Mouse (Mus musculus): ENCODE measurements around the gene Uchl3. TPM values are rescaled to one million over a fixed set of nuclear protein-coding genes. Genes with fewer than 3 reads are reported as not detected.
A peak's percentile ranks its signal among the peaks of the same experiment; 100 is the strongest.

The Uchl3 gene
- polyA plus RNA-seq, 1 experiment from 2014 or later, result 170 TPM

DNA sequence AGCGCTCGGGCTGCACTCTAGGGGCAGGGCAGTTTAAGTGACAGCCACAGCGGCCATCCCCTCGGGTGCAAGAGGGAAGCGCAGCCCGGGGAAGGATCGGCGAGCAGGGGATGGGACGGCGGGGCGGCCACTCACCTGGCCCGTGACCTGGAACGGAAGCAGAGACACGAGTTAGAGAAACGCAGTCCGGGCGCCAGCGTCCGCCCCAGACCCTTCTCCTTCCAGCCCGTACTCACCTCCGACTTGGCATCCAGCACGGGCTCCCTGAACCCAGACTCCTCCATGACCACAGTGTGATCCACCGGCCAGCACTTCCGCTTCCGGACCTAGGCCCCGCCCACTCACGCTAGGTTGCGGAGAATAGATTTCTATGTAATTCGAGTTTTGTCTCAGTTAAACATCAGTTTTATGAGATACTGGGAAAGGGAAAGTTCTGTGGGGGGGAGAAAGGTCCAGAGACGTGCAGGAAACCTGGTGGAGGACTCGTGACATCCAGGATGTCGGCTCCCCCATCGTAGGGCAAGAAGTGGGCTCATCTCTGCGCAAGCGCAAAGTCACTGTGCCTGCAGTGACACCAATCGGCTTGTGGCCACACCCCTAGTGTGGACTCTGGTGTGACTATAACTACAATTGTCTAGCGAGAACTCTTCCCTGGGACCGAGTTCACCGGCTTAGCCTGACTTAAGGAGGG, 13.5 kb upstream of the Uchl3 start, which contains the start of gene Commd6:
Commd6 (minus strand) TSS at position 534 of the 691 bp plus-strand sequence.
- under 1% methylated on average over 39 of the region's 39 CpGs for WGBS
- H3K4me3 ChIP-seq, result peak within 1 kb of the TSS; percentile 82
- H3K27ac ChIP-seq (replicated peaks), result peak within 1 kb of the TSS; percentile 95
- peak; percentile 90 for DNase-seq (ENCODE audit: low spot score)
- H3K4me1 ChIP-seq, result peaks cover 12% of the 10 kb centered on the region
- H3K36me3 ChIP-seq, result peaks cover 5% of the 10 kb centered on the region
- H3K9me3 ChIP-seq (replicated peaks), result no peaks in the 10 kb centered on the region
- no peaks in the 10 kb centered on the region for H3K27me3 ChIP-seq (ENCODE audit: low read depth, poor library complexity, severe bottlenecking)

DNA sequence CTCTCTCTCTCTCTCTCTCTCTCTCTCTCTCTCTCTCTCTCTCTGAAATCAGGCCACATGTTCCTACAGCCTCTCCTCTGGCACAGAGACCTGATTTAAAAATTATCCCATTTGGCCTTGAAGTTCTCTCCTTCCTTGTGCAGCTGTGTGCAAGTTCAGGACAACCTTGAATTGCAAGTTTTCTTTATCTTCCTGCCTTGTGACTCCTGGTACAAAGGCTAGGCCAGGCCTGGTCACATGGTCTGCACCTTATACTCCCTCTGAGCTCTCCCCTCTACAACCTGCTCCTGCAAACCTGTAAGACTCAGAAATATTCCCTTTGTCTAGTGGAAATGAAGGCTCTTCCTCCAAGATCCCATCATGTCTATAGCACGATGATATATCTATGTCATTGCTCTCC, 8.8 kb upstream of the Uchl3 start:
- no peak for DNase-seq (ENCODE audit: low spot score)
- no peak overlapping the region for H3K27ac ChIP-seq (replicated peaks)
- no peaks in the 10 kb centered on the region for H3K27me3 ChIP-seq (ENCODE audit: low read depth, poor library complexity, severe bottlenecking)
- H3K9me3 ChIP-seq (replicated peaks), result no peaks in the 10 kb centered on the region
- WGBS, result 90% methylated on average over 1 of the region's 1 CpGs
- H3K36me3 ChIP-seq, result no peaks in the 10 kb centered on the region
- H3K4me1 ChIP-seq, result peaks cover under 1% of the 10 kb centered on the region; the same call in 1 of the 2 replicates
- no peak overlapping the region for H3K4me3 ChIP-seq

DNA sequence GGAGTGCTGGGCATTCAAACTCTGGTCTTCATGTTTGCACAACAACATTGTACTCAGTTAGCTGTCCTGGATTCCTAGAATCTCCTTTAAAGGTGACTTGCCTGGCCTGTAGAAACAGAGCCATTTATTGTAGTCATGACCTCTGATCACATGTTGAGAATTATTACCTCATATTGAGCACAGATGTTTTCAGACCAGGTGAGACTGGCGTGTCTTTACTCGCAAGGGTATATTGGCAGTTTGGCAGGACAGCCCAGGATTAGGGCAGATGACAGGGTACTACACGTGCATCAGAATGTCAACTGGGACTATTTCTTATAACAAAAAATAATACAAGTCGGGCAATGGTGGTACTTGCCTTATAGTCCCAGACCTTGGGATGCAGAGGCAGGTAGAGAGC, 3.2 kb upstream of the Uchl3 start:
- no peaks in the 10 kb centered on the region for H3K9me3 ChIP-seq (replicated peaks)
- no peak overlapping the region for H3K27ac ChIP-seq (replicated peaks)
- H3K36me3 ChIP-seq, result no peaks in the 10 kb centered on the region
- H3K4me3 ChIP-seq, result no peak overlapping the region
- 90% methylated on average over 4 of the region's 4 CpGs for WGBS
- H3K4me1 ChIP-seq, result peaks cover 14% of the 10 kb centered on the region
- no peak for DNase-seq (ENCODE audit: low spot score)
- no peaks in the 10 kb centered on the region for H3K27me3 ChIP-seq (ENCODE audit: low read depth, poor library complexity, severe bottlenecking)

DNA sequence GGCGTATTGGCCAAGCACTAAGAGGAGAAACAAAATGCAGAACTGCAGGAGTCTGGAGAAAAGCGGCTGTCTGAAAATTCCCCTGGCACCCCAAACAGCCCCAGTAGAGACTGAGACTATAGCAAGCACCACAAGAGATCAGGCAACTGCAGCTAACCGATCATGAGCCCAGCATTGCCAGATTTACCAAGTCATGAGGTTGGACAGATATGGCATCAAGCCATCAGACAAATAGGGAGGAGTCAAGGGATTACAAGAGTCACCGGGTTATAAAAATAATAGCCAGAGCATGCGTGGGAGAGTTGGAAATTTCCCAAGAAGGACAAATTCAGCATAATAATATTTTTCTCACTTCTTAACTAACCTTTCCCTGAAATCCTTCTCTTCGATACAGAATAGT, 1.2 kb upstream of the Uchl3 start:
- no peak for DNase-seq (ENCODE audit: low spot score)
- H3K4me3 ChIP-seq, result no peak overlapping the region

DNA sequence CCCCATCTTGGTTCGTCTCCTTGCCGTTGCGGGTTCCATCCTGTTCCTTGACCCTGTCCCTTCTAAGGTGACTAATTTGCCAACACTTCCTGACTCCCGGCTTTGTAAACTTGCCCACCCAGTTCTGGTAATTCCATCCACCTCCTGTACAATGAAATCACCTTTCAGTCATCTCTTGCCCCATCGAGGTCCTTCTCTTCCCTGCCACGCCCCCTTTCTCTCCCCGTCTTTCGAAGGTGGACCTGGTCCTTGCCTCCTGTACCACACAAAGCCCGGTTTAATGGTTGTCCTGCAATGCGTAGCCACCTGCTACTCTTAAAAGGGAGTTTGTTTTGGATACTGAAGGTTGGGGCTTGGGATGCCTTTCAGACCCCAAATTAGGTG, 751 bp downstream of the Uchl3 start:
- WGBS, result 3% methylated on average over 10 of the region's 10 CpGs
- Histone ChIP-seq H3K27me3 (ENCODE audit: low read depth, poor library complexity, severe bottlenecking) (no peaks in the 10 kb centered on the region), H3K4me1 (peaks cover 14% of the 10 kb centered on the region), H3K27ac (replicated peaks) (peak overlapping the region; percentile 98), H3K9me3 (replicated peaks) (no peaks in the 10 kb centered on the region), H3K4me3 (peak overlapping the region; percentile 92), H3K36me3 (peaks cover 7% of the 10 kb centered on the region; the same call in 1 of the 2 replicates)
- DNase-seq (ENCODE audit: low spot score), result no peak

More for the DNA sequence above, 1.2 kb upstream of the Uchl3 start:
- WGBS, result 94% methylated on average over 6 of the region's 6 CpGs
- Histone ChIP-seq H3K27ac (replicated peaks) (no peak overlapping the region), H3K9me3 (replicated peaks) (no peaks in the 10 kb centered on the region), H3K27me3 (ENCODE audit: low read depth, poor library complexity, severe bottlenecking) (no peaks in the 10 kb centered on the region), H3K4me1 (peaks cover 14% of the 10 kb centered on the region), H3K36me3 (no peaks in the 10 kb centered on the region)

DNA sequence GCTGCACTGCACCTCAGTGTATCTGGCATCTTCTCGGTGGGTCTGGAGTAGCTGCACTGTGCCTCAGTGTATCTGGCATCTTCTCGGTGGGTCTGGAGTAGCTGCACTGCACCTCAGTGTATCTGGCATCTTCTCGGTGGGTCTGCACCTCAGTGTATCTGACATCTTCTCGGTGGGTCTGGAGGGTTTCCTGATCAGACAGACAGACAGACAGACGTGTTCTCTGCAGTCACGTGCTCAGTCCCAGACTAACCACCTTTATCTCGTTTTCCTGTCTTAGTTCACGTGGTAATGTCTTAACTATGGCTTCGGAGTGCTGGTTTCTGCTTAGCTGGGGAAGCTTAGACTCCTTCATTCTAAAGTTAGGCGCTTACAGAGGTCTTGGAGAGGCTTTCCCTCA, 2.5 kb downstream of the Uchl3 start:
- WGBS, result 85% methylated on average over 10 of the region's 10 CpGs
- H3K4me3 ChIP-seq, result no peak overlapping the region
- no peak for DNase-seq (ENCODE audit: low spot score)
- H3K27me3 ChIP-seq (ENCODE audit: low read depth, poor library complexity, severe bottlenecking), result no peaks in the 10 kb centered on the region
- peaks cover 14% of the 10 kb centered on the region for H3K36me3 ChIP-seq
- no peaks in the 10 kb centered on the region for H3K9me3 ChIP-seq (replicated peaks)
- peaks cover 14% of the 10 kb centered on the region for H3K4me1 ChIP-seq
- no peak overlapping the region for H3K27ac ChIP-seq (replicated peaks)

DNA sequence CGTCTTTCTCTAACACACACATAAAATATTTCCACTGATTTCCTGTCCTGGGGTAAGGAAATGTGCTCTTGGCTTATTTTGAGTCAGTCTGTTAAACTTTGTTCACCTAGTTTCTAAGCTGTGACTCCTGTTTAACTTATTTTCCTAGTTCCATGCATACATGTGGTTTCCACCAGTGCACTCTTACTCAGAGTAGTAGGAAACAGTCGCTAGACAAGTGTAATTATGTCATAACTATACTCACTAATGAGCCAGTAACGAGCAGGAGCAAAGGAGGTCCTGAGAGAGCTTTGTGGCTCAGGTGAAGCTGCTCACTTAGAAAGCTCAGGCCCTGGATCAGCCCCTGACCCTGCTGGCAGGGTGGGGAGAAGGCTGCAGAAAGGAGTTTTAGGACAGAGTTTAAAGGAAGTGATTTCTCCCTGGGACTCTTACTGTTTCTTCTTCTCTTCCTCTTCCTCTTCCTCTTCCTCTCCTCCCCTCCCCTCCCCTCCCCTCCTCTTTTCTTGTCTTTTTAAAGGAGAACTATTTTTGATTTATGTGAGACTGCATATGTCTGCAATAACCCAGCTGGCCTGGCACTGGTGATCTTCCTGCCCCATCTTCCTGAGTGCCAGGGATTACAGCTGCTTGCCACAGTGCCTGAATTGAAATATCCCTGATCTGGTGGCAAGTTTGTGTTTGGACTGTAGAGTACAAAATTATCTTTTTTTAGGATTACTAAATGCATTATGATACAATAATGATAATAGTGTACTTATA, 8.1 kb downstream of the Uchl3 start:
- H3K9me3 ChIP-seq (replicated peaks), result no peaks in the 10 kb centered on the region
- no peaks in the 10 kb centered on the region for H3K4me1 ChIP-seq
- no peaks in the 10 kb centered on the region for H3K27me3 ChIP-seq (ENCODE audit: low read depth, poor library complexity, severe bottlenecking)
- H3K27ac ChIP-seq (replicated peaks), result no peak overlapping the region
- no peak for DNase-seq (ENCODE audit: low spot score)
- no peak overlapping the region for H3K4me3 ChIP-seq
- WGBS, result 91% methylated on average over 3 of the region's 3 CpGs
- H3K36me3 ChIP-seq, result peaks cover 27% of the 10 kb centered on the region

DNA sequence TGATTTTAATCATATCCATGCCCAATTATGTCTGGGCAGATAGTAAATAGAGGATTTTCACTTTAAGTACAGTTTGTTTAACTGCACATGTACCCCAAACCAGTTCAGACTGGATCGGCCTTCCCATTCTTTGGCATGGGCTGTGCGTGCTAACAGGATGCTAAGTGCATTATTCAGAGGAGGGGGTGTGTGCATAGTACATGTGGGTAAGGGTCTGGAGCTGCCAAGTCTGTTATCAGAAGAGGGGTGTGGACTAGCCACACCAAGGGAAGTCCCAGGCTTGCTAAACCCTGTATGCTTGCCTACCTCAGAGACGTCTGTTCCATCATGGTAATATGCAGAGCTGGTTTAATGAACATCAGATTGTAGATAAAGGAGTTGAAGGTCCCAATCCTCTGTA, 10.5 kb downstream of the Uchl3 start:
- peaks cover 40% of the 10 kb centered on the region for H3K36me3 ChIP-seq
- no peaks in the 10 kb centered on the region for H3K9me3 ChIP-seq (replicated peaks)
- H3K4me3 ChIP-seq, result no peak overlapping the region
- H3K27me3 ChIP-seq (ENCODE audit: low read depth, poor library complexity, severe bottlenecking), result no peaks in the 10 kb centered on the region
- no peaks in the 10 kb centered on the region for H3K4me1 ChIP-seq
- no peak overlapping the region for H3K27ac ChIP-seq (replicated peaks)
- no peak for DNase-seq (ENCODE audit: low spot score)
- 96% methylated on average over 3 of the region's 3 CpGs for WGBS

DNA sequence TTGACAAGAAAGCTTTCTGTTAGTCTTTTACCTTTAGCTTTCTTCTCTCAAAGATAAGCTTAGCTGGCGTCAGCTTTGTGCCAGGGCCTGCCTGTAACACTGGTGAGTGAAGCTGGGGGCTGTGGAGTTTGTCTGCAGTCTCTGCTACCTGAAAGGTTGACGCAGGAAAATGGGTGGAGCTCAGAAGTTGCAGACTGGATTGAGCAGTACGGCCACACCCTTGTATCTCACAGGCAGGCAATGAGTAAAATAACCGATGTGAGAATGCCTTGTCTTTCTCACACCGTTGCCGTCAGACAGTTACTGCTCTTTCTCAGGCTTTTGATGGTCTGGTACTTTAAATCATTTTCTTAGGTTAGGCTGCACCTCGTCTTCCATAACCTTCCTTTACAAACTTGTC, 12.3 kb downstream of the Uchl3 start:
- Histone ChIP-seq H3K4me3 (no peak overlapping the region), H3K27me3 (ENCODE audit: low read depth, poor library complexity, severe bottlenecking) (no peaks in the 10 kb centered on the region), H3K27ac (replicated peaks) (no peak overlapping the region), H3K4me1 (no peaks in the 10 kb centered on the region), H3K9me3 (replicated peaks) (no peaks in the 10 kb centered on the region), H3K36me3 (peaks cover 50% of the 10 kb centered on the region)
- DNase-seq (ENCODE audit: low spot score), result no peak
- WGBS, result 92% methylated on average over 7 of the region's 7 CpGs

DNA sequence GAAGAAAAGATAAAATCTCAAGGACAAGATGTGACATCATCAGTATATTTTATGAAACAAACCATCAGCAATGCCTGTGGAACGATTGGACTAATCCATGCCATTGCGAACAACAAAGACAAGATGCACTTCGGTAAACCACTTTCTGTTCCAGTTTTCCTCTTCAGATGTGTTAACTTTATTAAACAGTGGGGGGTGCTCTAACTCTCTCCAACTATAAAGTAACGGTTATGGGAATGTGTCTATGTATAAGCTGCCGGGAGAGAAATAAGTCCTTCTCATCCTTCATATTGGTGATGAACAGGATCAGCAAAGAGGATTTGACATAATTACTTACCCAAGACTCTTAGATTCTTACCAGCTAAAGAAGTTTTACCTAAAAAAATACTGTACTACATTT, 12.8 kb downstream of the Uchl3 start:
- Histone ChIP-seq H3K36me3 (peaks cover 51% of the 10 kb centered on the region), H3K4me1 (no peaks in the 10 kb centered on the region), H3K4me3 (no peak overlapping the region), H3K27me3 (ENCODE audit: low read depth, poor library complexity, severe bottlenecking) (no peaks in the 10 kb centered on the region), H3K9me3 (replicated peaks) (no peaks in the 10 kb centered on the region), H3K27ac (replicated peaks) (no peak overlapping the region)
- DNase-seq (ENCODE audit: low spot score), result no peak
- 94% methylated on average over 5 of the region's 5 CpGs for WGBS

DNA sequence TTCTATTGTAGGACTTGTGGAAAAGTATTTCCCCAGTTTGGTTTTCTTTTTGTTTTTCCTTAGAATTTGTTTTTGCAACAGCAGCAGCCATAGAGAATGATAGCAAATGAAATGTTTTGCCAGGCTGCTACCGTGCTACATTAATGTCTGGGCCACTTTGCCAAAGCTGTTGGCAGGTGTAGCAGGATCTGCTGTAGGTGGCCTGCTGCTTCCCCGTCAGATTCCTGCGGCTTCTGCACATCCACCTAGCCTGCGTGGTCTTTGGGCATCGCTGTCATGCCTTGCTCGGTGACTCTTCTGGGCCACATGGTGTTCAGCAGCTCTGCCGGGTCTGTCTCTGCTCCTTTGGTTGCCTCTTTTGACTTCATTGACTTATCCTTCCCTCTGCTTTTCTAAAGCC, 14.9 kb downstream of the Uchl3 start:
- 95% methylated on average over 7 of the region's 7 CpGs for WGBS
- Histone ChIP-seq H3K9me3 (replicated peaks) (no peaks in the 10 kb centered on the region), H3K27ac (replicated peaks) (no peak overlapping the region), H3K27me3 (ENCODE audit: low read depth, poor library complexity, severe bottlenecking) (no peaks in the 10 kb centered on the region), H3K4me1 (no peaks in the 10 kb centered on the region), H3K4me3 (no peak overlapping the region), H3K36me3 (peaks cover 55% of the 10 kb centered on the region)
- DNase-seq (ENCODE audit: low spot score), result no peak

DNA sequence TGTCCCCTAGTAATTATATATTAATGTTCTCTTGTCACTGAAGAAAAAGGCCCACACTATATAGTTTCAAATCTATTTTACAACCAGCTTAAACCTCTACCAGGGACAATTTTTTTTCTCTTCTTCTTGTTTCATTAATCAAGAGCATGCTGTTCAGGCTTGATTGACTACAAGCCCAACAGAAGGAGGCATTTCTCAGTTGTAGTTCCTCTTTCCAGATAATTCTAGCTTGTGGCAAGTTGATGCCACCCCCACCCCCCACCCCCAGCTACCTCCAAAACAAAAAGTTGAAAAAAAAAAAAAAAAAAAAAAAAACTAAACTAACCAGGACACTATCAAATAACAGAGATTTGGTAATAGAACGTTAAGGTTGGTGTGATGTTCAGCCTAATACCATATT, 18.5 kb downstream of the Uchl3 start:
- Histone ChIP-seq H3K27me3 (ENCODE audit: low read depth, poor library complexity, severe bottlenecking) (no peaks in the 10 kb centered on the region), H3K36me3 (peaks cover 45% of the 10 kb centered on the region), H3K4me3 (no peak overlapping the region), H3K27ac (replicated peaks) (no peak overlapping the region), H3K4me1 (no peaks in the 10 kb centered on the region), H3K9me3 (replicated peaks) (no peaks in the 10 kb centered on the region)
- DNase-seq (ENCODE audit: low spot score), result no peak
- WGBS, result 96% methylated on average over 1 of the region's 1 CpGs

DNA sequence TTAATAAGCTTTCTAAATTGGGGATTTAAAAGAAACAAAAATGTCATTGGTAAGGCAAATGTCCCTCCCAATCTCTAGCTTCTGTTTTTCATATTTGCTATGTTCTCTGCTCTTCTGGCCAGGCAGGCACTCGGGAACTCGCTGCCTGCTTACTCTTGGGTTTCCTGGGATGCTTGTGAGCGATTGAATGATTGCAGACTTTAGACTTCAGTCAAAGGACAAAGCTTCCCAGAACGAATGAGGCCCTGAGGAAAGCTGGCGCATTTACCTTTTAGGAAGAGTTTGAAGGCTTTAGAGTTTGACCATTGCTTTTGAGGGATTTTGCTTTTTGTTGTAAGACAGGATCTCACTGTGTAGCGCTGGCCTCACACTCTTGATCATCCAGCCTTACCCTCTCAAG, 33.9 kb downstream of the Uchl3 start:
- Histone ChIP-seq H3K9me3 (replicated peaks) (no peaks in the 10 kb centered on the region), H3K4me1 (no peaks in the 10 kb centered on the region), H3K27me3 (ENCODE audit: low read depth, poor library complexity, severe bottlenecking) (no peaks in the 10 kb centered on the region), H3K36me3 (peaks cover 16% of the 10 kb centered on the region; the same call in 1 of the 2 replicates), H3K4me3 (no peak overlapping the region), H3K27ac (replicated peaks) (no peak overlapping the region)
- DNase-seq (ENCODE audit: low spot score), result no peak
- 88% methylated on average over 6 of the region's 6 CpGs for WGBS

Data from midbrain, embryonic 10.5 days (tissue).